Mouse (Mus musculus): Measurements from ENCODE around the gene Lancl3.
A peak's percentile ranks its signal among the peaks of the same experiment; 100 is the strongest.

Lancl3 gene

GRCm38 (mm10) chrX:9199761-9200371 lies at the start of gene Lancl3:
Gene Lancl3 (plus strand): TSS chrX:9199902.
- DNase-seq (ENCODE audit: extremely low spot score) = peak; percentile 38

- no peak for DNase-seq (ENCODE audit: extremely low spot score)
These were observed 20.7 kb upstream of the Lancl3 start for GRCm38 (mm10) chrX:9179011-9179410.

- no peak for DNase-seq (ENCODE audit: extremely low spot score)
These were observed 18.1 kb upstream of the Lancl3 start for GRCm38 (mm10) chrX:9181570-9181969.

GRCm38 (mm10) chrX:9200380-9200917 lies 747 bp downstream of the Lancl3 start:
- DNase-seq (ENCODE audit: extremely low spot score) = peak; percentile 33

GRCm38 (mm10) chrX:9201954-9202353 lies 2.3 kb downstream of the Lancl3 start:
- no peak for DNase-seq (ENCODE audit: extremely low spot score)

- DNase-seq (ENCODE audit: extremely low spot score) = no peak
These were observed 3.2 kb downstream of the Lancl3 start for GRCm38 (mm10) chrX:9202781-9203405.

GRCm38 (mm10) chrX:9205121-9205520 lies 5.4 kb downstream of the Lancl3 start:
- no peak for DNase-seq (ENCODE audit: extremely low spot score)

GRCm38 (mm10) chrX:9216244-9216643 lies 16.5 kb downstream of the Lancl3 start:
- DNase-seq (ENCODE audit: extremely low spot score) = no peak

- DNase-seq (ENCODE audit: extremely low spot score) = no peak
These were observed 19.9 kb downstream of the Lancl3 start for GRCm38 (mm10) chrX:9219570-9219969.

GRCm38 (mm10) chrX:9221206-9221605 lies 21.5 kb downstream of the Lancl3 start:
- DNase-seq (ENCODE audit: extremely low spot score) = peak; percentile 25

GRCm38 (mm10) chrX:9221736-9222135 lies 22.0 kb downstream of the Lancl3 start:
- no peak for DNase-seq (ENCODE audit: extremely low spot score)

GRCm38 (mm10) chrX:9222412-9223221 lies 22.9 kb downstream of the Lancl3 start:
- DNase-seq (ENCODE audit: extremely low spot score) = no peak

GRCm38 (mm10) chrX:9227105-9227504 lies 27.4 kb downstream of the Lancl3 start:
- no peak for DNase-seq (ENCODE audit: extremely low spot score)

GRCm38 (mm10) chrX:9240737-9241591 lies 41.3 kb downstream of the Lancl3 start:
- no peak for DNase-seq (ENCODE audit: extremely low spot score)

- DNase-seq (ENCODE audit: extremely low spot score) = no peak
These were observed 43.7 kb downstream of the Lancl3 start for GRCm38 (mm10) chrX:9243381-9243864.

GRCm38 (mm10) chrX:9244603-9245336 lies 45.1 kb downstream of the Lancl3 start:
- no peak for DNase-seq (ENCODE audit: extremely low spot score)

GRCm38 (mm10) chrX:9248911-9249310 lies 49.2 kb downstream of the Lancl3 start:
- no peak for DNase-seq (ENCODE audit: extremely low spot score)

- DNase-seq (ENCODE audit: extremely low spot score) = no peak
These were observed 54.3 kb downstream of the Lancl3 start for GRCm38 (mm10) chrX:9253990-9254389.

GRCm38 (mm10) chrX:9254901-9255300 lies 55.2 kb downstream of the Lancl3 start:
- no peak for DNase-seq (ENCODE audit: extremely low spot score)

GRCm38 (mm10) chrX:9256766-9257165 lies 57.1 kb downstream of the Lancl3 start, which contains the start of gene Gm14862:
Gene Gm14862 (minus strand): TSS chrX:9256899.
- DNase-seq (ENCODE audit: extremely low spot score) = no peak

- no peak for DNase-seq (ENCODE audit: extremely low spot score)
These were observed 58.1 kb downstream of the Lancl3 start for GRCm38 (mm10) chrX:9257831-9258230.
